Mouse (Mus musculus): Measurements from ENCODE around the gene Mdc1. TPM values are rescaled to one million over a fixed set of nuclear protein-coding genes. Genes with fewer than 3 reads are reported as not detected.

The Mdc1 gene
- polyA plus RNA-seq, 1 experiment: 12.1 TPM

- H3K4me3 ChIP-seq (replicated peaks; ENCODE audit: insufficient read depth, low read depth, low read length): peak within 1 kb of the TSS; percentile 76
- TF ChIP-seq POLR2A (IDR thresholded peaks at IDR 0.05; ENCODE audit: borderline replicate concordance, insufficient read depth, low read length) (peak; percentile 63), CTCF (IDR thresholded peaks at IDR 0.05; ENCODE audit: borderline replicate concordance, insufficient read depth, low read depth, low read length) (peak; percentile 75)
- WGBS: 5% methylated on average over 66 of the region's 66 CpGs
- H3K27me3 ChIP-seq (ENCODE audit: control insufficient read depth, insufficient read depth, low read length): no peaks in the 10 kb centered on the region
- peaks cover 9% of the 10 kb centered on the region for H3K4me1 ChIP-seq (ENCODE audit: control insufficient read depth, insufficient read depth, low read length)
- H3K27ac ChIP-seq (ENCODE audit: insufficient read depth, low read length): peak within 1 kb of the TSS; percentile 26; the same call in 1 of the 2 replicates
- DNase-seq: peak; percentile 96 to 97
Measured at GRCm38 (mm10) chr17:35879245-35880057, 38.1 kb downstream of the Mdc1 start, which contains the start of gene Dhx16. Gene Dhx16, plus strand, starts transcription at chr17:35879819.

GRCm38 (mm10) chr17:35882924-35883323 lies 41.6 kb downstream of the Mdc1 start:
- Histone ChIP-seq H3K27ac (ENCODE audit: insufficient read depth, low read length) (no peak overlapping the region), H3K4me1 (ENCODE audit: control insufficient read depth, insufficient read depth, low read length) (peaks cover 9% of the 10 kb centered on the region), H3K27me3 (ENCODE audit: control insufficient read depth, insufficient read depth, low read length) (no peaks in the 10 kb centered on the region), H3K4me3 (replicated peaks; ENCODE audit: insufficient read depth, low read depth, low read length) (no peak overlapping the region)
- WGBS: 88% methylated on average over 17 of the region's 17 CpGs
- DNase-seq: no peak
- TF ChIP-seq POLR2A (IDR thresholded peaks at IDR 0.05; ENCODE audit: borderline replicate concordance, insufficient read depth, low read length) (no peak), CTCF (IDR thresholded peaks at IDR 0.05; ENCODE audit: borderline replicate concordance, insufficient read depth, low read depth, low read length) (no peak)

- no peak overlapping the region for H3K27ac ChIP-seq (ENCODE audit: insufficient read depth, low read length)
- TF ChIP-seq POLR2A (IDR thresholded peaks at IDR 0.05; ENCODE audit: borderline replicate concordance, insufficient read depth, low read length): no peak
- no peak for TF ChIP-seq CTCF (IDR thresholded peaks at IDR 0.05; ENCODE audit: borderline replicate concordance, insufficient read depth, low read depth, low read length)
- no peaks in the 10 kb centered on the region for H3K27me3 ChIP-seq (ENCODE audit: control insufficient read depth, insufficient read depth, low read length)
- H3K4me3 ChIP-seq (replicated peaks; ENCODE audit: insufficient read depth, low read depth, low read length): no peak overlapping the region
- no peak for DNase-seq
- H3K4me1 ChIP-seq (ENCODE audit: control insufficient read depth, insufficient read depth, low read length): peaks cover 9% of the 10 kb centered on the region
- 94% methylated on average over 14 of the region's 14 CpGs for WGBS
Measured at GRCm38 (mm10) chr17:35883777-35884176, 42.5 kb downstream of the Mdc1 start.

GRCm38 (mm10) chr17:35887725-35888124 lies 46.4 kb downstream of the Mdc1 start:
- no peak for DNase-seq
- 82% methylated on average over 10 of the region's 17 CpGs for WGBS

GRCm38 (mm10) chr17:35896781-35897643 lies 55.7 kb downstream of the Mdc1 start, which contains the start of gene 2310061I04Rik:
Gene 2310061I04Rik, minus strand, starts transcription at chr17:35897431.
- peak within 1 kb of the TSS; percentile 91 for H3K4me3 ChIP-seq (replicated peaks; ENCODE audit: insufficient read depth, low read depth, low read length)
- H3K4me1 ChIP-seq (ENCODE audit: control insufficient read depth, insufficient read depth, low read length): peaks cover 18% of the 10 kb centered on the region
- peak within 1 kb of the TSS; percentile 98 for H3K27ac ChIP-seq (ENCODE audit: insufficient read depth, low read length)
- no peaks in the 10 kb centered on the region for H3K27me3 ChIP-seq (ENCODE audit: control insufficient read depth, insufficient read depth, low read length)
- TF ChIP-seq CTCF (IDR thresholded peaks at IDR 0.05; ENCODE audit: borderline replicate concordance, insufficient read depth, low read depth, low read length): no peak
- peak; percentile 74; the same call in 1 of the 2 replicates for TF ChIP-seq POLR2A (IDR thresholded peaks at IDR 0.05; ENCODE audit: borderline replicate concordance, insufficient read depth, low read length)
- peak; percentile 94 to 95 for DNase-seq
- under 1% methylated on average over 68 of the region's 86 CpGs for WGBS

More at GRCm38 (mm10) chr17:35887725-35888124, 46.4 kb downstream of the Mdc1 start:
- no peak overlapping the region for H3K4me3 ChIP-seq (replicated peaks; ENCODE audit: insufficient read depth, low read depth, low read length)
- TF ChIP-seq CTCF (IDR thresholded peaks at IDR 0.05; ENCODE audit: borderline replicate concordance, insufficient read depth, low read depth, low read length): no peak
- TF ChIP-seq POLR2A (IDR thresholded peaks at IDR 0.05; ENCODE audit: borderline replicate concordance, insufficient read depth, low read length): no peak
- H3K4me1 ChIP-seq (ENCODE audit: control insufficient read depth, insufficient read depth, low read length): no peaks in the 10 kb centered on the region
- no peak overlapping the region for H3K27ac ChIP-seq (ENCODE audit: insufficient read depth, low read length)
- H3K27me3 ChIP-seq (ENCODE audit: control insufficient read depth, insufficient read depth, low read length): no peaks in the 10 kb centered on the region

GRCm38 (mm10) chr17:35897644-35898573 lies 56.6 kb downstream of the Mdc1 start:
- DNase-seq: peak in 1 of 2 experiments; percentile 54
- TF ChIP-seq CTCF (IDR thresholded peaks at IDR 0.05; ENCODE audit: borderline replicate concordance, insufficient read depth, low read depth, low read length) (no peak), POLR2A (IDR thresholded peaks at IDR 0.05; ENCODE audit: borderline replicate concordance, insufficient read depth, low read length) (no peak)
- Histone ChIP-seq H3K4me3 (replicated peaks; ENCODE audit: insufficient read depth, low read depth, low read length) (peak overlapping the region; percentile 91), H3K27me3 (ENCODE audit: control insufficient read depth, insufficient read depth, low read length) (no peaks in the 10 kb centered on the region), H3K4me1 (ENCODE audit: control insufficient read depth, insufficient read depth, low read length) (peaks cover 18% of the 10 kb centered on the region), H3K27ac (ENCODE audit: insufficient read depth, low read length) (peak overlapping the region; percentile 38)
- 40% methylated on average over 23 of the region's 23 CpGs for WGBS

- H3K27ac ChIP-seq (ENCODE audit: insufficient read depth, low read length): no peak overlapping the region
- DNase-seq: no peak
- H3K27me3 ChIP-seq (ENCODE audit: control insufficient read depth, insufficient read depth, low read length): no peaks in the 10 kb centered on the region
- WGBS: 91% methylated on average over 3 of the region's 3 CpGs
- H3K4me3 ChIP-seq (replicated peaks; ENCODE audit: insufficient read depth, low read depth, low read length): no peak overlapping the region
- TF ChIP-seq CTCF (IDR thresholded peaks at IDR 0.05; ENCODE audit: borderline replicate concordance, insufficient read depth, low read depth, low read length) (no peak), POLR2A (IDR thresholded peaks at IDR 0.05; ENCODE audit: borderline replicate concordance, insufficient read depth, low read length) (no peak)
- H3K4me1 ChIP-seq (ENCODE audit: control insufficient read depth, insufficient read depth, low read length): peaks cover 12% of the 10 kb centered on the region
Measured at GRCm38 (mm10) chr17:35900636-35901035, 59.3 kb downstream of the Mdc1 start.

Data from cerebellum, adult 2 months (tissue).